Mouse (Mus musculus) left cerebral cortex, adult 8-10 months (tissue): Measurements from ENCODE around the gene Lrrc10b. TPM values are rescaled to one million over a fixed set of nuclear protein-coding genes. Genes with fewer than 3 reads are reported as not detected.

Experiments
- DNase-seq, 2 experiments: peaks; one replicate each; pipeline ENCODE4 v3.0.0; 2022; ENCODE audit warnings: low spot score in 2 of 2
- total RNA-seq, 4 experiments: library from RNA; stranded (reverse); gene quantifications; 2 replicates each; pipeline ENCODE4 v1.2.4; 2022

Lrrc10b gene
- total RNA-seq, 4 experiments from 2014 or later = 49.9 to 67.8 (median 54.8) TPM

DNA sequence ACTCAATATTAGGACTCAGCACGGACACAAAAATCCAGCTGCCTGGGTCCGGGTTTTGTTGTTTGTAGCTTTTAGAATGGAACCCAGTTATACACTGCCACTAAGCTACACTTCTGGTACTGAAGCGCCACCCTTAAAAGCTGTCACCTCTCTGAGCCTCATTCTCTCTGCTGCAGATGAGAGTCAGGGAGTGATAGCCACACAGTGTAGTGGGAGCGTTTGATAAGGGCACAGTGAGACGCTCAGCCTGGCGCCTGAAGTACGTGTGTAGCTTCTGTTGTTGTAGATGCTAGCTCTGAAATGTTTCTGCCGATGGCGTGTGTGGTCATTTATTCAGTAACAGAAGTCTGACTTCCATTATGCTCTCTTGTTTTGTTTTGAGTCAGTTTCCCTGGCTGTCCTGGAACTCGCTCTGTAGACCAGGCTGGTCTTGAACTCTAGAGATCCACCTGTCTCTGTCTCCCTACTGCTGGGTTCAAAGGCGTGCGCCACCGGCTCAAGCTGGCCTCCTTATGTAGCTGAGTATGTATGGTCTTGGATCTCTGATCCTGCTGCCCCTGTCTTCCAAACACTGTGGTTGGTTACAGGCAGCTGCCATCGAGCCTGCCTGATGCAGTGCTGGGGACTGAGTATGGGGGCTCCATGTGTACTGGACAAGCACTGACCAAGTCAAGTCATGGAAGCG is 12.4 kb downstream of the Lrrc10b start:
- DNase-seq = no peak

DNA sequence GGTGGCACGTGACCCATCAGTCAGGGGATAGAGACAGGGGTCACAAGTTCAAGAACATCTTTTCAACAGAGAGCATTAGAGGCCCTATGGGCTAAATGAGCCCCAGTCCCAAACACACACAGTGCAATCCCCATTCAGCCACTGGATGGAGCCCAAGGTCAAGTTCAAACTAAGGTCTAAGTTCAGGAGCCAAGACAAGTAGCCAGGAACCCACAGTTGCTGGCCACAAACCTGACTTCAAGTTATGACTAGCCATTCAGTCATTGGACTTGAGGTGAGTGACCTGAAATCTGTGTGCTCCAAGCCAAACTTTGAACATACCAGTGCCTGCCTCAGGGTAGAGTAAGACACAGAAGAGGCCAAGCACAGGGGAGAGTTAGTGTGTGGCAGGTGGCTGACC is 19.8 kb downstream of the Lrrc10b start:
- no peak for DNase-seq

DNA sequence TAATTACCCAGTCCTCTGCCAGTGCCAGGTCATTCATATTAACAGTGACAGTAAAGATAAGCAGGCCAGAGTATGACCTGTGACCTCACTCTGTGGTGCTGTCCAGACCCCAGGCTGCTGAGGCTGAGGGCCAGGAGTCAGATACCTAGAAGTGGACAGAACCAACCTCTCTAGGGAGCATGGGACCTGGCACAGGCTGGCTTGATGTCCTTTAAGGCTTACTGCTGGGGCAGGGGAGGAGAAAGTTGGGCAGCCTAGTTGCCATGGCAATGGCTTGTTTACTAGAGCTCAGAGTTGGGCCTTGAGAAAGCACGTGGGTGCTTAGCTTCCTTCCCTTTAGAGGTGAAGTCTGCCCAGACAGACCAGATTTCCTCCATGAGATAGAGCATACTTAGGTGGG is 20.5 kb downstream of the Lrrc10b start:
- DNase-seq = no peak

DNA sequence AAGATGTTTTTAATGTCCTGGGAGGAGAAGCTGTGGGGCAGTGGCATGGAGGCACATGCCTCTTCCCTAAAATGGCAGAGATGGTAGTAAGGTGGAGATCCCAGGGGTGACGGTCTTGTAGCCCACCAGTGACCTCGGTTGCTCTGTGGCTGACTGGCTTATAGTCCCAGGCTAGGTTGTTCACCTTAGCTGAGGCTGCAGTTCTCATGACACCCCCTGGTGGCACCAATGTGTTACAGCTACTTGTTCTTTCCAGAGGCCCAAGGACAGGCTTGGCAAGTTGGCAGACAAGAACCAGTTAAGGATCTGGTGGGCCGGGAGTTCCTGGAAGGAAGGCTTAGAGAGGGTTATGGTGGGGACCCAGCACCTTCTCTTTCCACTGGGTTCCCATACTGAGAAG is 21.4 kb downstream of the Lrrc10b start:
- DNase-seq = peak in 1 of 2 experiments; percentile 61

DNA sequence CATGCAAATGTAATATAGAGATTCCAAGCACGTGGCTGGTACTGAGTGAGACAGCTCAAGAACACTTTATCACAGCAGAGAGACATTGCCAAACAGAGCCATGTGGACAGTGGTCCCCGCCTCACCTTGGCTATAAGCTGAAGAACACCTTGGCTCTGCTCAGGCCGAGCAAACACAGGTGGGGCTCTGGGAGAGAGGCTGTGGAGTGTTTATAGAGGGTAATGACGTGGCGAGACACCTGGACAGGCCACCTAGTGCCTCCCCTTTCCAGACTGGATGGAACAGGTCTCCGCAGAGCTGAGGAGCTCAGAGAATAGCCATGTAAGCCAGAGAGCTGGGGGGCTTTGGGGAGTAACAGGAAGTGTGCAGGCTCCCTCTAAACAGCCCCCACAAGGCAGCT is 22.3 kb downstream of the Lrrc10b start:
- no peak for DNase-seq

DNA sequence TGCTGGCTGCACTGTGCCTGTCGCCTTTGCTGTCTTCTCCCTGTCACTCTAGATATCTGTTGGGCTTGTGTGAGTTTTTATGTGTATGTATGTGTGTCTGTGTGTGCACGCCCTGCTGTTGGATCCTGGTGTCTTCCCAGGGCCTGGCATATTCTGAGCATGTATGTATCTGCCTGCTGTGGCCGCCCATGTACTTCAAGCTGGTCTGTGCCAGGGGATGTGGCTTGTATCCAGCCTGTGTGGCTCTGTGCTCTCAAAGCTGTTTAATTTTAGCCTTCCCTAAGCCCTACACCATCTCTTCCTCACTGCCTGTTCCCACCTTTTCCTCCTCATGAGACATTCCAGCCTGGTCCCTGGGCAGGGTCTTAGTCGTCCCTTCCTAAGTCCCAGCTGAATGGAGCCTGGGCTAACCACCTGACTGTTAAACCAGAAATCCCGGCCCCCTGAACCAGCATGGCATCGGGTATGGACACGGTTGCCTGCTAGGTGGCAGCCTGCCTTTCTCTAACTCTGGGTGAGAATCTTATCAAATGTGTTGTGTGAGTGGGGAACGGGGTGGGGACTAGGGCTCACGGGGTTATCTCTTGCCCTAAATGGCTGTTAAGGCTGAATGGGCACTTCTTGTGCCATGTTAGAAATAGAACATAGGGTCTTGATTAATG is 23.3 kb downstream of the Lrrc10b start:
- DNase-seq = peak in 1 of 2 experiments; percentile 66

DNA sequence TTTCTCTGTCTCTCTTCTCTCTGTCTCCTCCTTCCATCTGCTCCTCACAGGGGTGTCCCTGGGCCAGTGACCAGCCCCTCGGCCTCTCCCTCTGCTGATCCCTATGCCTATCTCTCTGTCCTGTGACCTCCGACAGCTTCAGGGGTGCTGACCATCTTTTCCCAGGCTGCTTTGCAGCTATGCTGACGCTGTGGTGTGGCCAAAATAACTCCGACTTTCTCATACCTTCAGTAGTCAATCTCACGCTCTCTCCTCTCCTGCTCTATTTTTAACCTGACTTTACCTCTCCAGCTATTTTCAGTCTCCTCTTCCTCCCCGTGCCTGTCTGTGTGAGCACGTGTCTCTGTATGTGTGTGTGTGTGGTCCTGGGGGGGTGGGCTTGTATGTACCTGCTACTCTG is 24.0 kb downstream of the Lrrc10b start:
- DNase-seq = no peak

DNA sequence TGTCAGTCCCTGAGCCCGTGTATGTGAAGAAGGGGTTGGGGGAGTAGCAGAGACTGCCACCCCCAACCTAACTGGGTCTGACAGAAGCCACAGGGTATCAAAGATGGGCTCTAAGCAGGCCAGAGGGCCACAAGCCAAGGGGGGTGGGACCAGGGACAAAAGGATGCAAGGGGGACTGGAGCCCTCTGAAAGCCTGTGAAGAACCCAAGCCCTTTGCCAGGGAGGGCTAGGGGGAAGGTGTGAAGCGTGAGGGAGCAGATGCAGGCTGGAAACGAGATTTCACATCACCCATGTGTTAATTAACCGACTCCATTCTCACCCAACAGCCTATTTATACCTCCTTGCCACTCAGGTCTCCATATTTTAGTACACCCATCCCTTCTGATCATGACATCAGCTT is 25.4 kb downstream of the Lrrc10b start:
- no peak for DNase-seq

DNA sequence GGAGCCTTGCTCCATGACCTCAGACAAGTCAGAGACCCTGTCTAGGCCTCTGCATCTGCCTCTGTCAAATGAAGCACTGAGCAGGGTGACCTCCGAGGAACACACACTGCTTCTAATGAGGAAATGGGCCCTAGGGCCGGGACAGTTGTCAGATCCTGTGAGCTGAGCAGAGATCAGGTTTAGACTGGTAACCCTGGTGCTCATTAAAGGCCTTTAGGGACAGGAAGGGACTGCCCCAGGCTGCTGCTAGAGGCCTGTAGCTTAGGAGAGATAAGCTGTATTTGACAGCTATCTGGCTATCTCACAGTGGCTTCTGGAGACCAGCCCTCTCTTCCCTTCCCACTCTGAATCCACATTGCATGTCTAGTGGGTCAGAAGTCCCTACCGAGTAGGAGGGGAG is 25.9 kb downstream of the Lrrc10b start:
- DNase-seq = no peak

DNA sequence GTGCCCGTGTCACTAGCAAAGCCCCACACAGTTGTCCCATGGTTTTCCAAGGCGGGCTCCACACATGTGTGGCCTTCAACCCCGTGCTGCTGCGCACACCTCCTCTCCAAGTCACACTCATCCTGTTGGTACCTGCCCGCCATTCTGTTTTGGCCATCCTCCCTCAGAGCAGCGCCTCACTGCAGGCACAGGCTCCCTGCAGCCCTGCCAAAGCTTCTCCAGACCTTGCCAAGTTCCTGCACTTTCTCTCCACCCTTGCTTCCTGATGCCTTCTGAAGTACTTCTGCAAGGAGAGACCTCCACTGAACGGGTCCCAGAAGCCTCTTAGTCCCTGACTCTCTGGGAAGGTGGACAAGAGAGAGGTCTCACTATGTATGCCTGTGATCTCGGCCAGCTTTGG is 27.9 kb downstream of the Lrrc10b start:
- DNase-seq = no peak

DNA sequence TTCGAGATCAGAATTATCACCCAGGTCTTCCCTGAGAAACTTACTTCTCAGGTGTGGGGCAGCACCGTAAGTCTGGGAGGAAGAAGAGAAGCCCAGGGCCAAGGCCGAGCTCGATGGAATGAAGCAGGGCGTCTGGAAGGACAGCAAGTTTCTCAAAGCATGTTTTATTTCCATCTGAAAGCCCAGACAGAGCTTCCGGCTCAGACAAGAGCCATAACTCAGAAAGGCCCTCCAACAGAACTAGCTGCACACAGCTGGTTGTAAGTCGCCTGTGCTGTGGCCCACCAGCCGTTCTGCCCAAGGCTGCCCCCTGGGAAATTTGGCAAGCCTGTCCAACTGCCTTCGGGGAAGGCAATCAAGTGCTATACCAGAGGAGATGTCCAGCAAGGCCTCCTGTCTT is 29.8 kb downstream of the Lrrc10b start:
- no peak for DNase-seq

DNA sequence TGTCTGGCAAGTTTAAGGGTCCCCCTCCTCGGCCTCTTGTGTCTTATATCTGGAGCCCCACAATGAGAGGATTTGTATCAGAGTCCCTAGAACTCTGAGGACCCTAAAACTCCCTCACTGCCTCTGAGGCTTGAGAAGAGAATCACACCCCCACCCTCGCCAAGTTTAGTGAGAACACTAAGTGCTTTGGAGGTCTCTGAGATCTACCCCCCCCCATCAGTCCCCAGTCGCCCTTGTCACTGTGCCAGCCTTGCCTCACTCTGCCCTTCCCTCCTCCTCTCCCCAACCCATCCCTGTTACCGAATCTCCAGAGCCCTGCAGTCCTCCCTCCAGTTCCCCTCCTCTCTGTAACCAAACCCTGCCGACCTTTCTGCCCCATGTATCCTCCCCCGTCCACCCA is 30.5 kb downstream of the Lrrc10b start:
- no peak for DNase-seq

DNA sequence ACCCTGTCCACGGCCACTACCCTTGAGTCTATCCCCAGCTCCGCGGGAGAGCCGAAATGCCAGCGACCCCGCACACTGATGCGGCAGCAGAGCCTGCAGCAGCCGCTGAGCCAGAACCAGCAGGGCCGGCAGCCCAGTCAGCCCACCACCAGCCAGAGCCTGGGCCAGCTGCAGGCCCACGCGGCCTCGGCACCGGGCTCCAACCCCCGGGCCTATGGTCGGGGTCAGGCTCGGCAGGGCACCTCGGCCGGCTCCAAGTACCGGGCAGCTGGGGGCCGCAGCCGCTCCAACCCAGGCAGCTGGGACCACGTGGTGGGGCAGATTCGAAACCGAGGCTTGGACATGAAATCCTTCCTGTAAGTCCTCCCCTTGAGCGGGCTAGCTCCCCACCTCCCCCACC is 31.0 kb downstream of the Lrrc10b start:
- DNase-seq = no peak

DNA sequence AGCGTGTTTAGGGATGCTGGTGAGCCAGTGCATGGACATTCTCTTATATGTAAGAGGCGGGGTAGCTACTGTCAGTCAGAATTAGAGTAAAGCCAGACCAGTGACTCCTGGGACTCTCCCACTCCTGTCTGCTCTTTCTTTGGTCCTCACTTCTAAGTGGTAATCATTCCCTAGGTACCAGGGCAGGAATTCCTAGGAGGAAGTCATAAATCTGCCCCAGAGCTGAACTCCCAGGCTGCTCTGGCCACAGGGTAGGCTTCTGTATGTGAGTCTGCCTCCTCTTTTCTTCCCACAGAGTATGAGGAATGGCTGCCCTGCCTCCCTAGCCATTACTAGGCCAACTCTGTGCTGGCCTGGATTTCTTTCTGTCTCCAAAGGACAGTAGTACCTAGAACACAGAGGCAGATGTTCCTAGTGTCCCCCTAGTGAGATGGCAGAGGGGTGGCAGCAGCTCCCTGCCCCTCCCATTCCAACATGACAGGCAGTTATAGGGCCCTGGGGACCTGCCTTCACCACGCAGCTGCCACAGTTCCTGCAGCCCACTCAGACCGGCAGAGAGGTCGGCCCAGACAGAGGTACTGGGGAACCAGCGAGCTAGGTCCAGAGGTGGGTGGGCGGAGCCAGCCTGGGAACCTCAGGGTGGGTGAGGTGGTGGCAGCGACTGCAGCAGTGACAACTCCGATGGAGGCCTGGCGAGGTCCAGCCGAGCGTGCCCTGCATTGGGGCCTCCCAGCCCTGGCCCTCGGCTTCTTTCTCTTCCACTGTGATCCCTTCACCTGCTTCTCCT is 31.6 kb downstream of the Lrrc10b start:
- DNase-seq = no peak

DNA sequence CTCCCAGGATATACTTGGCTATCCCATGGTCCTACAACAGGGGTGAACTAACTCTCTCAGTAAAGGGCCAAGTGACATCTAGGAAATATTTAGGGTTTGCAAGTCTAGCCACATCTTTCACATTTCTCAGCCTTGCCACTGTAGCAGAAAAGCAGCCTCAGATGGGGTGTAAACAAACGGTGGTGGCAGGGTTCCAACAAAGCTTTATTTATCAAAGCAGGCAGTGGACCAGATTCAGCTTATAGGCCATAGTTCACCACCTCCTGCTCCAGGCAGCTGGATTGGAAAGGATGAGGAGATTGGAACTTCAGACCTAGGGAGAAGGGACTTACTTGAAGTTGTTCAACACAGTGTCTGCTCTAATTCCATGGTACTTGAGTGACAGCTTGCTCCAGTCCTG is 32.5 kb downstream of the Lrrc10b start:
- DNase-seq = no peak

DNA sequence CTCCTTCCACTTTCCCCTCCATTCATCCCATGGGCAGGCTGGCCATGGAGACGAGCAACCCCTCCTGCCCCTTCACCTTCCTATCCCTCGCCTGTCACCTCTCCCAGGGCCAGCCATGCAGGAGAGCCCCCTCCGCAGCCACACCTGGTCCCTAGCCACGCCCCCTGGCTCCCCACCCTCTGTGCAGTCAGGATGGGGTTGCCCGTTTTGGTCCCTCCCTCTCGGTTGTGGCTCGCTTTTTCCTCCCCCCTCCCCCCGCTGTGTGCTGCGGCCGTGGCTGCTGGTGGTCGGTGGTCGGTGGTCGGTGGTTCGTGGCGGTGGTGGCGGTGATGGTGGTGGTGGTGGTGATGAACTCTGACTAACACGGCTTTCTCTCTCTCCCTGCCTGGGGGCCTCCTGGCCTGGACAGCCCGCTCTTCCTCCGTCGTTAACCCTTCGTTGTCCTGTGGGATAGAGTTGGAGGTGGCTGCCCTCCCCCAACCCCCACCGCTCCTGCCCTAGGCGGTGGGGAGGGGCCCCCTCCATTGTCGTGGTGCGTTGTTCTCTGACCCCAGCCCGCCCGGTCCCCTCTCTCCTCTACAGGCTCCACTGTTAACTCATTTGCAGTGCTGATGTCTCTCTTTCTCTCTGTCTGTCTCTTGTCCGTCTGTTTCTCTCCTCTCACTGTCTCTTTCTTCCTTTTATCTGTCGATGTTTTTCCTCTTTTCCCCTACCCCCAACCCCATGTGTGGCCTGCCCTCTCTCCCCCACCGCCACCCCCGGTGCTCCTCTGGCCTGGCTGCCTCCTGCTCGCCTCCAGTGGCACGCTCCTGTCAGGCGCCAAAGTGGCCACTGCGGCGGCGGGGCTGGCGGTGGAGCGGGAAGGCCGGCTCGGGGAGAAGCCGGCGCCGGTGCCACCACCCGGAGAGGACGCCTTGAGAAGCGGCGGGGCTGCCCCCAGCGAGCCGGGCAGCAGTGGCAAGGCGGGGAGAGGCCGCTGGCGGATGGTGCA is 35.0 kb downstream of the Lrrc10b start:
- DNase-seq = no peak

DNA sequence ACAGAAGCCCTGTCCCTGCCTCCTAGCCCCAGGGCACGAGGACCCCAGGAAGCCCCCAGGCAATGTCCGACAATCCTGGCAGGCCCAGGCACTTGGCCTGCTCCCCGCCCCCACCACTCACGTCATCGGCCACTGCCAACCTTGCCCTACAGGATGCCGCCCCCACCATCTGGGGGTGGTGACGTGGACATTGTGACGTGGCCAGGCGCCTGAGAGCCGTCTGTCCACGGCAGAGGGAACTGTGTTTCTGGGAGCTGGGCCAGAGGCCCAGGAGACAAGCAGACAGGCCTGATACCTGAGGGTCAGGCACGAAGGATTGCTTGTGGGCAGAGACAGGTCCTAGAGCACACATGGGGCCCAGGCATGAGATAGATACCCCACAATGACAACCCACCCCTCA is 39.8 kb downstream of the Lrrc10b start:
- DNase-seq = peak in 1 of 2 experiments; percentile 72

DNA sequence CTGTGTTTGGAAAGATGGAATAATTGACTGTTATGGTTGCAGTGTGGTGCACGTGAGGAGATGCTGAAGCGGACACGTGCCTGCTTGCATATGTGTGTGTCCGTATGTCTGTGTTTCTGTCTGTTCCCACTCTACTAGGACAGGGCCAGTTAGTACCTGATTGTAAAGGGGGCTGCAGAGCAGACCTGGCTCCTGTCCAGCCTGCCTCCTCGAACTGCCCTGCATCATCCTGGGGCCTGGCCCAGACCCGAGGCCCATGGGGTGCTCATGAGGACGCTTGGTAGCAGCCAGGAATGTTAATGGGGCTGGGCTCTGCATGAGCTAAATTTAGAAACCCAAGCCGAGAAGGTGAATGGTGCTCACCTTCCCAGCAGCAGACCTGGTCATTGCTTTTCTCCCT is 40.4 kb downstream of the Lrrc10b start:
- DNase-seq = no peak

DNA sequence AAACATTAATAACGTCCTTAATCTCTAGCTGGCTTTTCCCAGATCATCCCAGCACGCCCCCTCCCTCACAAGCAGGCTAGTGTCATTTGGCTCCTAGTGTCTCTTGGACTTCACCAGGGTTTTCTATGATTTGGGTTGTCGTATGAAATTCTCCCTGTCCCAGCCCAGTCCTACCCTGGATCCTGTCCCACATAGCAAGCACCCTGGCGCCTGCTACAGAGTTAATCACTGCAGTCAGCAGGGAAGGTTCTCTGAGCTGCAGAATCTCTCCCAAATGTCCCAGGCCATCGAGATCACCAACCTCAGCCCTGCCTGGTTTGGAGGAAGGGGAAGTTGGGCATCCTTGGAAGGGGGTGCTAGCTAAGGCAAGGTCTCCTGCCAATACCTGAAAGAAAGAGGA is 41.8 kb downstream of the Lrrc10b start:
- DNase-seq = no peak

DNA sequence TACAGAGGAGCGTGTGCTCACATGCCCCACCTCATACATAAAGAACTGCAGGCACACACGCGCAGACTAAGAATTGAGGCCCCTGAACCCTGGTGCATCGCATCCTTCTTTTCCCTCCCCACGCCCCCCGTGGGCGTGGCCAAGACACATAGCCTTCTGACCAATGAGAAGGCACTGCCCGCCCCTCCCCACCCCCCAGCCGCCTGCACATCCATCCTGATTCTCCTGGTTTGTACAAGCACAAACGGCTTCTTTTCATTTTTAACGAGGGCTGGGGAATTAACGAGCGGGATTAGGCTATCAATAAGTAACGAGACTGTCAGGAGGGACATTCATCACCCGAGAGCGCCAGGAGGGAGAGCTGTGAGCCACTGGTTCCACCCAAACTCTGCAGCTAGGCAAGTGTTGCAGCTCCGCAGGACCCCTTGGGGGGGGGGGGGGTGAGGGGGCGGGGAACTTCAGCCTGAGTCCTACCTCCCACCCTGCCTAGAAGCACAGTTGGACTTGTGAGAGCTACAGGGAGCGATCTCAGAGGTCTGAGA is 43.5 kb downstream of the Lrrc10b start:
- no peak for DNase-seq
